Mouse (Mus musculus): ENCODE measurements at regions not wholly inside any gene's neighbourhood (a gene's known extent, or its start where the extent isn't known, plus 50 kb on each side); places are given as distances from the start of the nearest gene placed in this dataset.

GRCm38 (mm10) chr13:101506696-101507095 is 261.3 kb downstream of the Pik3r1 start:
- in situ Hi-C loops (cut with MboI, MseI) = no loop called here

GRCm38 (mm10) chr13:101505054-101505453 is 263.0 kb downstream of the Pik3r1 start:
- in situ Hi-C loops (cut with MboI, MseI) = no loop called here

- in situ Hi-C loops (cut with MboI, MseI) = no loop called here
Measured at GRCm38 (mm10) chr13:101504241-101504640, 263.8 kb downstream of the Pik3r1 start.

- in situ Hi-C loops (cut with MboI, MseI) = no loop called here
Measured at GRCm38 (mm10) chr13:101501845-101502284, 266.2 kb downstream of the Pik3r1 start.

- in situ Hi-C loops (cut with MboI, MseI) = no loop called here
Measured at GRCm38 (mm10) chr13:101501061-101501460, 267.0 kb downstream of the Pik3r1 start.

- in situ Hi-C loops (cut with MboI, MseI) = no loop called here
Measured at GRCm38 (mm10) chr13:101491835-101492234, 276.2 kb downstream of the Pik3r1 start.

- in situ Hi-C loops (cut with MboI, MseI) = no loop called here
Measured at GRCm38 (mm10) chr13:101490961-101491360, 277.1 kb downstream of the Pik3r1 start.

GRCm38 (mm10) chr13:101487621-101488020 is 280.4 kb downstream of the Pik3r1 start:
- in situ Hi-C loops (cut with MboI, MseI) = no loop called here

- in situ Hi-C loops (cut with MboI, MseI) = no loop called here
Measured at GRCm38 (mm10) chr13:101485823-101486222, 282.2 kb downstream of the Pik3r1 start.

- in situ Hi-C loops (cut with MboI, MseI) = no loop called here
Measured at GRCm38 (mm10) chr13:101483816-101484215, 284.2 kb downstream of the Pik3r1 start.

- in situ Hi-C loops (cut with MboI, MseI) = no loop called here
Measured at GRCm38 (mm10) chr13:101481551-101482184, 286.3 kb downstream of the Pik3r1 start.

- in situ Hi-C loops (cut with MboI, MseI) = no loop called here
Measured at GRCm38 (mm10) chr13:101479297-101479652, 288.7 kb downstream of the Pik3r1 start.

- in situ Hi-C loops (cut with MboI, MseI) = no loop called here
Measured at GRCm38 (mm10) chr13:101478608-101479296, 289.3 kb downstream of the Pik3r1 start.

- in situ Hi-C loops (cut with MboI, MseI) = no loop called here
Measured at GRCm38 (mm10) chr13:101473349-101473748, 294.7 kb downstream of the Pik3r1 start.

GRCm38 (mm10) chr13:101470560-101471247 is 297.3 kb downstream of the Pik3r1 start:
- in situ Hi-C loops (cut with MboI, MseI) = no loop called here

- in situ Hi-C loops (cut with MboI, MseI) = loop anchor here (10.0 kb wide), 1 partner anchor 1359 kb away; no protein-coding TSS in a partner anchor
Measured at GRCm38 (mm10) chr13:101465748-101466127, 302.3 kb downstream of the Pik3r1 start.

GRCm38 (mm10) chr13:101464928-101465747 is 302.9 kb downstream of the Pik3r1 start:
- in situ Hi-C loops (cut with MboI, MseI) = loop anchor here (10.0 kb wide), 1 partner anchor 1360 kb away; no protein-coding TSS in a partner anchor

- in situ Hi-C loops (cut with MboI, MseI) = no loop called here
Measured at GRCm38 (mm10) chr13:101456926-101457325, 311.1 kb downstream of the Pik3r1 start.

- in situ Hi-C loops (cut with MboI, MseI) = no loop called here
Measured at GRCm38 (mm10) chr13:101454276-101454675, 313.7 kb downstream of the Pik3r1 start.

- in situ Hi-C loops (cut with MboI, MseI) = no loop called here
Measured at GRCm38 (mm10) chr13:101450501-101450900, 317.5 kb downstream of the Pik3r1 start.

GRCm38 (mm10) chr13:101439517-101439916 is 328.5 kb downstream of the Pik3r1 start:
- in situ Hi-C loops (cut with MboI, MseI) = loop anchor here (10.0 kb wide), 1 partner anchor 505 kb away; no protein-coding TSS in a partner anchor

- in situ Hi-C loops (cut with MboI, MseI) = loop anchor here (10.0 kb wide), 1 partner anchor 506 kb away; no protein-coding TSS in a partner anchor
Measured at GRCm38 (mm10) chr13:101439041-101439440, 329.0 kb downstream of the Pik3r1 start.
